8 mouse cellular contexts compared by ENCODE assay signal in the genomic region with DNA sequence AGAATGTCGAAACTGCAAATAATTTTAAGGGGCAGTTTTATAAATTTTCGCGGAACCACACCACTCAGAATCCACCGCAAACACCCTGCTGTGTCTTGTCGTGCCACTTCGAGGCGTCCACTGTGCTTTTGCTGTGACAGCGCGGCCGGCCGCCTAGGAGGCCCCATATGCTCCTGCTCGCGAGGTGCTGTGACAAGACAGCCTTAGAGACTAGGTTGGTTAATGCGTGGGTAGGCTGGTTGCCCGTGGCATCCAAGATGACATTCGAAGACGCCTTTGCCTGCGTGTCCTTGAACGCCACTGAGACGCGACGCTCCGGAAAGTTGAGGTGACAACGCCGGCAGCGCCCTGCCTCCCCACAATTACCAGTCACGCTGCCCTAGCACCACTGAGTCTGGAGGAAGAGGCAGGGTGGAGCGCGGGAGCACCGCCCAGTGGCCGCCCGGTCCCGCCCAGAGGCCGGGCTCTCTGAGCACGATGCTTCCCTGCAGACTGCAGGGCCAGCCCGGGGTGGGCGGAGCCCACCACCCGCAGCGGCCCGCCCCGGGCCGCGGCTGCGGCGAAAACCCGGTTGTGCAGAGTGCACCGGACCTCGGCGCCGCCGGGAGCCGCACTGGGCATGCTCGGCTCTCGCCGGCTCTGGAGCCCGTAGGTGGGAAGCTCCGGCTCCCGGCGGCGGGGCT. TPM values are rescaled to one million over a fixed set of nuclear protein-coding genes. Genes with fewer than 3 reads are reported as not detected.
A peak's percentile ranks its signal among the peaks of the same experiment; 100 is the strongest.
DNase-seq lines count a peak whose midpoint lies in the region; ATAC-seq and TF ChIP-seq lines count a peak whose summit lies in the region.

A gene (plus strand): TSS at position 578 of the 683 bp plus-strand sequence.

- TF ChIP-seq EP300 in heart, adult 2 months (IDR thresholded peaks at IDR 0.05; ENCODE audit: insufficient read depth, low read depth, low read length): no peak

- peak within 1 kb of the TSS; percentile 36 for H3K9ac ChIP-seq in embryonic facial prominence, embryonic 15.5 days
- H3K9ac ChIP-seq in heart, adult 2 months (ENCODE audit: low read depth, low read length): peak within 1 kb of the TSS; percentile 78
- H3K9ac ChIP-seq in limb, embryonic 11.5 days (ENCODE audit: low read length): peak within 1 kb of the TSS; percentile 41
- H3K9ac ChIP-seq in midbrain, embryonic 13.5 days (replicated peaks): peak within 1 kb of the TSS; percentile 78

- no peak for TF ChIP-seq CTCF in bone marrow macrophage, adult 2 months (IDR thresholded peaks at IDR 0.05; ENCODE audit: low read depth, low read length)
- TF ChIP-seq CTCF in heart, adult 2 months (IDR thresholded peaks at IDR 0.05): 0 out of 2 replicates have a peak, but pooled peaks have one; percentile 9
- TF ChIP-seq CTCF in kidney, adult 2 months (conservative IDR thresholded peaks at IDR 0.05; ENCODE audit: insufficient read depth, insufficient read length, low read depth, low read length): no peak
- TF ChIP-seq CTCF in small intestine, adult 2 months (IDR thresholded peaks at IDR 0.05; ENCODE audit: extremely low read depth, insufficient read length, insufficient replicate concordance, low read depth, low read length): no peak

- no peaks in the 10 kb centered on the region for H3K36me3 ChIP-seq in embryonic facial prominence, embryonic 15.5 days
- no peaks in the 10 kb centered on the region for H3K36me3 ChIP-seq in heart, adult 2 months (ENCODE audit: control insufficient read depth, insufficient read depth, low read length)
- H3K36me3 ChIP-seq in kidney, adult 2 months (ENCODE audit: control insufficient read depth, insufficient read depth, low read length): no peaks in the 10 kb centered on the region
- no peaks in the 10 kb centered on the region for H3K36me3 ChIP-seq in limb, embryonic 11.5 days (ENCODE audit: control insufficient read depth, insufficient read depth, low read length)
- H3K36me3 ChIP-seq in midbrain, embryonic 13.5 days: no peaks in the 10 kb centered on the region
- no peaks in the 10 kb centered on the region for H3K36me3 ChIP-seq in small intestine, adult 2 months (ENCODE audit: control insufficient read depth, insufficient read depth, low read length)

- TF ChIP-seq POLR2A in bone marrow macrophage, adult 2 months (IDR thresholded peaks at IDR 0.05; ENCODE audit: borderline replicate concordance, low read depth, low read length): no peak
- peak; percentile 58; the same call in 1 of the 2 replicates for TF ChIP-seq POLR2A in heart, adult 2 months (IDR thresholded peaks at IDR 0.05; ENCODE audit: insufficient read depth, low read depth, low read length)
- TF ChIP-seq POLR2A in kidney, adult 2 months (IDR thresholded peaks at IDR 0.05; ENCODE audit: low read depth, low read length): no peak
- 0 out of 2 replicates have a peak, but pooled peaks have one; percentile 27 for TF ChIP-seq POLR2A in small intestine, adult 2 months (IDR thresholded peaks at IDR 0.05; ENCODE audit: low read depth, low read length)

- 1% methylated on average over 57 of the region's 60 CpGs for WGBS in embryonic facial prominence, embryonic 15.5 days
- under 1% methylated on average over 60 of the region's 60 CpGs for WGBS in heart, adult 2 months
- WGBS in kidney, adult 2 months: under 1% methylated on average over 60 of the region's 60 CpGs
- WGBS in limb, embryonic 11.5 days: under 1% methylated on average over 50 of the region's 60 CpGs
- WGBS in midbrain, embryonic 13.5 days: under 1% methylated on average over 59 of the region's 60 CpGs
- WGBS in small intestine, adult 2 months: under 1% methylated on average over 60 of the region's 60 CpGs

- peaks cover 10% of the 10 kb centered on the region; the same call in 1 of the 2 replicates for H3K27me3 ChIP-seq in embryonic facial prominence, embryonic 15.5 days
- H3K27me3 ChIP-seq in heart, adult 2 months (ENCODE audit: control insufficient read depth, insufficient read depth, low read length): no peaks in the 10 kb centered on the region
- no peaks in the 10 kb centered on the region for H3K27me3 ChIP-seq in kidney, adult 2 months (replicated peaks; ENCODE audit: control insufficient read depth, insufficient read depth, low read length)
- H3K27me3 ChIP-seq in limb, embryonic 11.5 days (ENCODE audit: control insufficient read depth, insufficient read depth, low read length): no peaks in the 10 kb centered on the region
- H3K27me3 ChIP-seq in midbrain, embryonic 13.5 days: peaks cover 32% of the 10 kb centered on the region
- 0 out of 2 replicates have a peak, but pooled peaks cover 4% of the 10 kb centered on the region for H3K27me3 ChIP-seq in small intestine, adult 2 months (ENCODE audit: control insufficient read depth, insufficient read depth, low read length)

- H3K4me1 ChIP-seq in bone marrow macrophage, adult 2 months (ENCODE audit: control insufficient read depth, insufficient read depth, low read length): no peaks in the 10 kb centered on the region; the same call in 1 of the 2 replicates
- peaks cover 11% of the 10 kb centered on the region for H3K4me1 ChIP-seq in embryonic facial prominence, embryonic 15.5 days
- peaks cover 3% of the 10 kb centered on the region; the same call in 1 of the 2 replicates for H3K4me1 ChIP-seq in heart, adult 2 months (ENCODE audit: control insufficient read depth, insufficient read depth, low read length)
- H3K4me1 ChIP-seq in kidney, adult 2 months (ENCODE audit: control insufficient read depth, insufficient read depth, low read length): peaks cover 7% of the 10 kb centered on the region; the same call in 1 of the 2 replicates
- H3K4me1 ChIP-seq in limb, embryonic 11.5 days (ENCODE audit: control insufficient read depth, insufficient read depth, low read length): no peaks in the 10 kb centered on the region
- peaks cover 17% of the 10 kb centered on the region for H3K4me1 ChIP-seq in midbrain, embryonic 13.5 days (replicated peaks)
- peaks cover 8% of the 10 kb centered on the region for H3K4me1 ChIP-seq in small intestine, adult 2 months (ENCODE audit: control insufficient read depth, insufficient read depth, insufficient read length, low read length)

- no peaks in the 10 kb centered on the region for H3K9me3 ChIP-seq in embryonic facial prominence, embryonic 15.5 days (replicated peaks)
- no peaks in the 10 kb centered on the region for H3K9me3 ChIP-seq in limb, embryonic 11.5 days (ENCODE audit: control insufficient read depth, low read length)
- no peaks in the 10 kb centered on the region for H3K9me3 ChIP-seq in midbrain, embryonic 13.5 days

- intact Hi-C loops in heart, adult 2 months (cut with DNase I): loop anchor here (2.0 to 5.0 kb wide), 2 partner anchors 258 to 350 kb away; a partner anchor contains a TSS

- H3K27ac ChIP-seq in bone marrow macrophage, adult 2 months (ENCODE audit: insufficient read depth, low read depth, low read length): peak within 1 kb of the TSS; percentile 81
- peak within 1 kb of the TSS; percentile 53 for H3K27ac ChIP-seq in embryonic facial prominence, embryonic 15.5 days (replicated peaks)
- H3K27ac ChIP-seq in heart, adult 2 months: peak within 1 kb of the TSS; percentile 68
- H3K27ac ChIP-seq in kidney, adult 2 months (ENCODE audit: insufficient read depth, low read depth, low read length): peak within 1 kb of the TSS; percentile 89
- no peak within 1 kb of the TSS for H3K27ac ChIP-seq in limb, embryonic 11.5 days (replicated peaks; ENCODE audit: low read depth, low read length)
- peak within 1 kb of the TSS; percentile 54 for H3K27ac ChIP-seq in midbrain, embryonic 13.5 days
- peak within 1 kb of the TSS; percentile 14; the same call in 1 of the 2 replicates for H3K27ac ChIP-seq in small intestine, adult 2 months (ENCODE audit: insufficient read depth, low read depth, low read length)

- peak; percentile 98 for ATAC-seq in embryonic facial prominence, embryonic 15.5 days (ENCODE audit: insufficient number of reproducible peaks, low FRiP score, low TSS enrichment, low read depth)
- peak; percentile 98 for ATAC-seq in limb, embryonic 11.5 days (ENCODE audit: insufficient number of reproducible peaks, low FRiP score, low TSS enrichment, low read depth)
- ATAC-seq in midbrain, embryonic 13.5 days: peak; percentile 99

- H3K4me2 ChIP-seq in embryonic facial prominence, embryonic 15.5 days (replicated peaks): peak within 1 kb of the TSS; percentile 92
- peak within 1 kb of the TSS; percentile 81 for H3K4me2 ChIP-seq in limb, embryonic 11.5 days (ENCODE audit: low read depth, severe bottlenecking)
- H3K4me2 ChIP-seq in midbrain, embryonic 13.5 days (replicated peaks): peak within 1 kb of the TSS; percentile 98

- peak within 1 kb of the TSS; percentile 87 for H3K4me3 ChIP-seq in bone marrow macrophage, adult 2 months (ENCODE audit: insufficient read depth, low read length)
- H3K4me3 ChIP-seq in embryonic facial prominence, embryonic 15.5 days (replicated peaks): peak within 1 kb of the TSS; percentile 58
- H3K4me3 ChIP-seq in heart, adult 2 months: peak within 1 kb of the TSS; percentile 90
- H3K4me3 ChIP-seq in kidney, adult 2 months (ENCODE audit: insufficient read depth, low read depth, low read length): peak within 1 kb of the TSS; percentile 96
- H3K4me3 ChIP-seq in limb, embryonic 11.5 days (ENCODE audit: low read depth, low read length): peak within 1 kb of the TSS; percentile 54
- peak within 1 kb of the TSS; percentile 70 for H3K4me3 ChIP-seq in midbrain, embryonic 13.5 days (replicated peaks)
- H3K4me3 ChIP-seq in small intestine, adult 2 months (ENCODE audit: low read depth, low read length): peak within 1 kb of the TSS; percentile 76

- no peaks in the 10 kb centered on the region; the same call in 1 of the 2 replicates for H3K79me2 ChIP-seq in heart, adult 2 months (replicated peaks; ENCODE audit: control insufficient read depth, insufficient read depth, low read length)

- DNase-seq in 416B (ENCODE audit: low read depth): peak; percentile 93
- DNase-seq in heart, adult 2 months: peak; percentile 92
- DNase-seq in kidney, adult 2 months: peak; percentile 96
- peak; percentile 88 for DNase-seq in limb, embryonic 11.5 days (ENCODE audit: low spot score)

RNA-seq across cellular contexts. Expression of the gene that starts here (rescaled TPM):
- 5.0 and 6.2 TPM in 2 replicates for polyA plus RNA-seq in bone marrow macrophage, adult 2 months (2012; ENCODE audit: insufficient read depth, insufficient read length, missing spikeins)
- 3.1 TPM in 2 replicates for polyA plus RNA-seq in embryonic facial prominence, embryonic 15.5 days (2015; fragmentation: Nextera tagmentation; extraction: Ambion mirVana)
- total RNA-seq in heart, adult 2 months (2021): 10 to 100 TPM; 11.8 to 14.0 TPM
- 3.6 and 7.1 TPM in 2 replicates for polyA plus RNA-seq in heart, adult 2 months (2012; rRNA removed)
- polyA plus RNA-seq in kidney, adult 2 months (2012; rRNA removed): 18.7 and 21.3 TPM in 2 replicates
- 1.8 and 2.6 TPM in 2 replicates for polyA plus RNA-seq in limb, embryonic 11.5 days (2014; fragmentation: Nextera tagmentation; extraction: Ambion mirVana)
- polyA plus RNA-seq in midbrain, embryonic 13.5 days (2015; fragmentation: Nextera tagmentation; extraction: Ambion mirVana): 0.86 and 1.1 TPM in 2 replicates
- polyA plus RNA-seq in small intestine, adult 2 months (2012; rRNA removed): 0.24 and 0.77 TPM in 2 replicates

Comparison
In these comparisons a context has a peak if more than half of its experiments do, and no peak if none do; other contexts are left out.
1. POLR2A ChIP-seq: peak in heart, adult 2 months (single experiment) and small intestine, adult 2 months (single experiment); none in bone marrow macrophage, adult 2 months (single experiment) and kidney, adult 2 months (single experiment).
2. Peak in every context shown above with its lines, with median percentiles within 50 percentile points of each other: DNase-seq, H3K4me3 ChIP-seq, ATAC-seq, H3K4me2 ChIP-seq and H3K9ac ChIP-seq.